ENCODE assay signal across 1 mouse cellular context in the genomic region with DNA sequence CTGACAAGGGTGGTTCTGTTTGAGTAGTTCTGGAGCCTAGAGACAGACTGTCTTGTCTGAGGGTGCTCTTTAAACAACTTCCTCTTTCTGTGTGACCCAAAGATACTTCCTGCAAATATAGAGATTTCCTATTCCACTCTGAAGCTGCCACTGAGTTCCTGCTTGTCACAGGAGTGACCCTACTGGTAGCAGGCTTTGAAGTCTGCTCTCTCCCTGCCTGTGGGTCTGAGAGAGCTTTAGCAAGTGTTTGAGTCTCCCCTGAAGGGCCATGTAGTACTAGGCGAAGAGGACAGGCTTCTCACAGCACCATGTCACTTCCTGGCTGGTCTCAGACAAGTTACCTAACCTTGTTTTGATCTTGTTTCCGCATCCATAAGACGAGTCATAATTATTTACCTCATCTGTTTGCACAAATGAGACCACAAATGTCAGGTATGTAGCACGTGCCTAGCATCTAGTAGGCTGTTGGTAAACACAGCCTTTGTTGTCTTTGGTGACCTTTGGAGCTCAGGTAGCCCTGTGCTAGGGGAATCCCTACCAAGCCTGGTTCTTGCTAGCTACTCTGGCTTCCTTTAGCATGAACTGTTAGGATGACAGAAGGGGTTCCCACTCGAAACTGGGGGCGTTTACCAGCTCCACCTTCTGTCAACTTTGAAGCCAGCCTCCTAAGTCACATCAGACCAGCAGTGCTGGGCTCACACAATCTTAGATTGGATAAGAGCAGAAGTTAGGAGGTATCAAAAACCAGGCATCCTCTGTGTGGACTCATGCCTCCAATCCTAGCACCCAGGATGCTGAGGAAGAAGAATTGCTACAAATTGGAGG.
TF ChIP-seq lines count a peak whose summit lies in the region.

No protein-coding gene starts in this region.

TF ChIP-seq in MEL, 35 proteins besides CTCF, POLR2A, EP300 and RAD21:
- no peak for TF ChIP-seq MEF2A (IDR thresholded peaks at IDR 0.05; ENCODE audit: extremely low read depth, insufficient replicate concordance, low read depth, low read length, poor library complexity, severe bottlenecking)
- no peak for TF ChIP-seq MAX (IDR thresholded peaks at IDR 0.05; ENCODE audit: low read length)
- TF ChIP-seq E2F4 (IDR thresholded peaks at IDR 0.05; ENCODE audit: borderline replicate concordance, low read depth, low read length): no peak
- no peak for TF ChIP-seq CHD1 (IDR thresholded peaks at IDR 0.05; ENCODE audit: low read depth, low read length)
- TF ChIP-seq GATA1 (IDR thresholded peaks at IDR 0.05; ENCODE audit: low read depth, low read length): no peak
- TF ChIP-seq POLR2AphosphoS2 (IDR thresholded peaks at IDR 0.05; ENCODE audit: low read length): no peak
- no peak for TF ChIP-seq MAFK (IDR thresholded peaks at IDR 0.05; ENCODE audit: borderline replicate concordance, low read depth, low read length)
- no peak for TF ChIP-seq POLR2AphosphoS5 (IDR thresholded peaks at IDR 0.05; ENCODE audit: borderline replicate concordance, low read depth, low read length)
- no peak for TF ChIP-seq TBP (IDR thresholded peaks at IDR 0.05; ENCODE audit: low read depth, low read length)
- TF ChIP-seq KAT2A (conservative IDR thresholded peaks at IDR 0.05; ENCODE audit: low read depth, low read length): no peak
- TF ChIP-seq TCF12 (IDR thresholded peaks at IDR 0.05; ENCODE audit: low read depth, low read length): no peak
- no peak for TF ChIP-seq BHLHE40 (IDR thresholded peaks at IDR 0.05; ENCODE audit: borderline replicate concordance, low read depth, low read length)
- TF ChIP-seq ZNF384 (IDR thresholded peaks at IDR 0.05; ENCODE audit: low read depth, low read length): no peak
- no peak for TF ChIP-seq USF2 (IDR thresholded peaks at IDR 0.05; ENCODE audit: borderline replicate concordance in 1 of 2, insufficient read depth in 1 of 2, low read depth in 1 of 2, low read length in 2 of 2)
- no peak for TF ChIP-seq ELF1 (IDR thresholded peaks at IDR 0.05; ENCODE audit: low read depth, low read length)
- no peak for TF ChIP-seq MYB (IDR thresholded peaks at IDR 0.05; ENCODE audit: low read depth, low read length)
- no peak for TF ChIP-seq TAL1 (IDR thresholded peaks at IDR 0.05; ENCODE audit: low read length)
- TF ChIP-seq SMC3 (IDR thresholded peaks at IDR 0.05; ENCODE audit: low read depth, low read length): no peak
